Mouse (Mus musculus): ENCODE results near the gene Osr1. TPM values are rescaled to one million over a fixed set of nuclear protein-coding genes. Genes with fewer than 3 reads are reported as not detected.

Gene Osr1
- total RNA-seq (2015), result not detected in 2 replicates
- total RNA-seq (2017), result not detected in 2 replicates

- ATAC-seq (ENCODE audit: poor library complexity, severe bottlenecking), result 0 out of 2 replicates have a peak, but pooled peaks have one; percentile 43
Measured at GRCm38 (mm10) chr12:9569971-9570370, at the start of gene Osr1. Gene Osr1 (plus strand): TSS chr12:9570116.

DNA sequence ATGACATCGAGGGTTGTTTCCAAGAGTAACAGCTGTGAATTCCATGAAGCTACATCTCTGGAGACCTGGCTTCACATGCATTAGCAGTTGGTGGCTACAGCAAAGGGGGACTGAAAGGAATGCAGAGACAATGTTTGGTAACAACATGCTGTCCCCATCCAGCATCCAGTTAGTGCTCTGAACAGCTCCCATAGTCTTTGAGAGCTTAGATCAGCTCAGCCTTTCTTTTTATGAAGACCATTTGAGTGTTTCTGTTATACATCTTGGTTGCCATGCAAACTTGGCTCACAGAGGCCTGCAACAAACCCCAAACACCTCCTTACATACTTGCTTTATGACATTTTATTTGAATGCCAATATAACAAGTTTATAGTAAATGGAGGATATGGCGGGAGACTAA lies 19.6 kb upstream of the Osr1 start:
- no peak for ATAC-seq (ENCODE audit: poor library complexity, severe bottlenecking)

DNA sequence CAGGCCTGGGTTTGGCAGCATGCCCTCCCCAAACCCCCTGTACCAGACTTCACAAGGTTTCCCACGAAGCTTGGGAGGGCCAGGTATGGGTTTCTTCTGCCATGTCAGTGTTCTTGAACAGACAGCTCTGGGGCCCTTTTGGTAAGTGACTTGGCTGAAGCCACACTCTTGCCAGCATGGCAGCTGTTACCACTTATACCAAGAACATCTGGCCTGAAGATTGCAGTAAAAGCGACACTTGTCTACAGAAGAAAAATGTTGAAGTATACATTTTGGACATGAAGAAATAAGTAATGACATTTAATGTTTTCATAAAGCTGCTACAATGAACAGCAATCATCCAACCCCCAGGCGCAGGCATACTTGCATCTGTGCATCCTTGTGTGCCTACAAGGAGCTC lies 5.0 kb upstream of the Osr1 start:
- no peak for ATAC-seq (ENCODE audit: poor library complexity, severe bottlenecking)

GRCm38 (mm10) chr12:9570496-9570995 lies 630 bp downstream of the Osr1 start:
- no peak for ATAC-seq (ENCODE audit: poor library complexity, severe bottlenecking)

DNA sequence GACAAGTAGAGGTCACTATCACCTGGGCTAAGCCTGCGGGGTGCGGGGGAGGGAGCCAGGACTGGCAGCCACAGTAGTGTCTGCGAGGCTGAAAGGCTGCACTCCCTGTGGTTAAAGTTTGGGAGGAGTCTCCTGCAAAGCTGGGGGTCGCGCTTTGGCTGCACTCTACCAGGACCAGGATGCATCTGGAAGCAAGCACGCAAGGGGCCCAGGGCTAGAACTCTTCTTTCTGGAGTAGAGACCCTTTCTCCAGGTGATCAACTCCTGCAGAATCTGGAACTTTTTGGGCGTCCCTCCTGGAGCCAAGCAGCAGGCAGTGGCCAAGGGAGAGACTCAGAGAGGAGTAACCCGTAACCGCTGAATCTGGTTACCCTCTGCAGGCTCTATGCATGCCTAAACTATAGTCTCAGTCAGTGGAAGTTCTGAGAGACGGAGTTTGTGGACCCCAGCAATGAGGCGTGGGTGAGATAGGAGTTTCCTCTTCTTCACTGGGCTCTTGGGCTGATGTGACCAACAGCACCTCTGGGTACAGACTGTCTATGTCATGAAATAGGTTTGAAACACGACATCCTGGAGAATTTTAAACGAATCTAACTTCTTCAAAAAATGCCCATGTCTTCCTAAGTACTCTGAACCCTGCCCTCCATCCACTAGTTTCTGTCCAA lies 1.5 kb downstream of the Osr1 start:
- ATAC-seq (ENCODE audit: poor library complexity, severe bottlenecking), result no peak

- ATAC-seq (ENCODE audit: poor library complexity, severe bottlenecking), result no peak
Measured at GRCm38 (mm10) chr12:9572022-9572421, 2.1 kb downstream of the Osr1 start.

GRCm38 (mm10) chr12:9573682-9574081 lies 3.8 kb downstream of the Osr1 start:
- no peak for ATAC-seq (ENCODE audit: poor library complexity, severe bottlenecking)

DNA sequence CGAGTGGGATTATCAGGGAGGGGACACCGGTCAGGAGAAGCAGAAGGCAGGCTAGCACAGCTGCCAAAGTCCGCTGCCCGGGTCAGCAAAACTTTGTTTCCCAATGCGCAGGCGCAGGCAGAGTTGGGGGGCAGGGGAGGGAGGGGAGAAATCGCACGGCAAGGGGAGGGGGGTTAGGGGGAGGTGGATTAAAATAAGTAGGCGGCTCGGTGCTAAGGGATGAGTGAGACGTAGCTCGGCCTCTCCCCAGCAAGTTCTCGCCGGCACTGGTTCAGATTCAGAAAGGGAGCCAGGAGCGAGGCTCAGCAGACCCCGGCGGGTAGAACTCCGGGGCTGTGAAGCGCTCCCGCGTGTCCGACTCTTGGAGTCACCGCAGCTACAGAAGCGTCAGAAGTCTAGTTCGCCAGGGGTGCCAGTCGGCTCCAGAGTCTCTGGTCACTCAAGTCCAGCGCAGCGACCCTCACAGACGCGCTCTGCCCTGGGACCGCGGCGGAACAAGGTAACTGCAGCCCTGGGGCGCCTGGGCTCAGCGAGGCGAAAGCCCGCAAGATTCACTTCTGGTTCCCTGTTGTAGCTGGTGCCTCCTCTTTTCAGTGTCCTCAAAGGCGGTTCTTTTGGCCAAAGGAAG lies 4.4 kb downstream of the Osr1 start:
- no peak for ATAC-seq (ENCODE audit: poor library complexity, severe bottlenecking)

DNA sequence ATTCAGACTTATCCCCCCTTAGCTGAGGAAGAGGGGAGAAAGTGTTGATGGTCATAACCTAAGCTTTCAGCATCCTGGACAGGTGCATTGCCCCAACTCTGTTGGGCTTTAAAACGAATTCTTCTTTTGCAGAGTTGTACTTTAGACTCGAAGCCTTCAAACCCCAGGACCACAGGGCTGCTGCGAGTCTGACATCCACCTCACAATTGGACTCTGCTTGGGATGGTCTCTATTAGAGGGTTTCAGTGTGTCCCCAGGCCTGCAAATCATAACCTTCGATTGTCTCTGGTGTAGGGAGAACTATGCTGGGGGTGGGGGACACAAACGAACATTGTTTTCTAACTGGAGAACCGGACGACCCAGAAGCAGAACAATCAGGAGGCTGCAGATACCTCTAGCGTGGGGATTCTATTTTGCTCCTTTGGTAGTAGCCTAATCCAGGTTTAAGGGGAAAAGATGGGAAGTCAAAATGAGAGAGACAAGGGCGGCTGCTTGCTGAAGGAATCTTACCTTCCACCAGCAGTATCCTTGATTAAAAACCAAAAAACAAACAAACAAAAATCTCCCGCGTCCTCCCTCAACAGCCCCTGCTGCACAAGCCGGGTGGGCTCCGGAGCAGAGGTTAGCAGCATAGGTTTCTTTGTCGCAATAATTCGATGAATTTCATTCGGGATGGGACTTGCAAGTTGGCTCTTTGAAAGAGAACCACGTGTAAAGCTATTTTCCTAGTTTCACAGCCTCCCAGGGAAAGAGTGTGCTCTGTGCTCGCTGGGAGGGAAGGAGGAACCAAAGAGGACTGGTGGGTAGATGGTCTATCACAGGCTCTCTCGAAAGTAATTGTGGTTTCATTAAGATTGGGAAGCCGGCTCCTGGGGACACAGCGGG lies 5.5 kb downstream of the Osr1 start:
- ATAC-seq (ENCODE audit: poor library complexity, severe bottlenecking), result no peak

DNA sequence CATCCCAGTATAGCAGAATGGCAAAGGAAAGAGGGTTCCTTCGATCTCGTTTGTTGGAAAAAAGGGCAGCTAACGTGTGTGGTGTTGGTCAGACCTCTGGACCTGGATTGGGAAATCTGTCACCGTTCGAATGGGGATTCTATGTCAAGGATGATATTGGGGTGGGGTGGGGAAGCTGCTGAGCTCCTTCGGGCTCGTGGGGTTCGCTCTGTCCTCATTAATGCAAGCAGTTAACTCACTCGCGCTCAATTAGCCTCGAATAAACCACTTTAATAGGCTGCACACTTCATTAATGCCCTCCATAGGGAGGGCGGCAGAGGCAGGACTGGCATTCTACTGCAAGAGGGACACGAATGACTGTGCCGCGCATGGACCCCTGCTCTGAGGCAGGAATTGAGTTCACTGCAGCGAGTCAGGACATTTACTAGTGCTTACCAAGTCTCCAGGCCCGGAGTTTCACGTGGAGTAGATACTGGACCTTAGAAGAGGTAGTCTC lies 6.2 kb downstream of the Osr1 start:
- ATAC-seq (ENCODE audit: poor library complexity, severe bottlenecking), result no peak

GRCm38 (mm10) chr12:9577610-9578009 lies 7.7 kb downstream of the Osr1 start:
- no peak for ATAC-seq (ENCODE audit: poor library complexity, severe bottlenecking)

DNA sequence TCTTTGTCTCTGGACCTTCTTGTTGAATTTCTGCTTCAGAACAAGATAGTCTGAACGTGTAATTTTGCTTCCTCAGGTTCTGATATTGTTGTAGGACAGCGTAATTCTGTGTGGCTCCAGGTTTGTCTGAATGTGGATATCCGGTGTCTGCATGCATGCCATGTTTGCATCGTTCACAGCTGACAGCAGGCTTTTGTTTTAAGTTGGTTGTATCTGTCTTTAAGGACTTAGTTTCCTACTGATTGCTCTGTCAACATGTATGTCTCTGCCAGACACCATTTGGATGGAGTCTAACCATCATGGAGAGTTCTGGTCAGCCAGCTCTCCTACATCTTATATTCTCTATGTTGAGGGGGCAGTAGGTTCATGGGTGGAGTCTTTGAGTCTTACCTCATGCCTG lies 8.7 kb downstream of the Osr1 start:
- ATAC-seq (ENCODE audit: poor library complexity, severe bottlenecking), result no peak

- no peak for ATAC-seq (ENCODE audit: poor library complexity, severe bottlenecking)
Measured at GRCm38 (mm10) chr12:9579301-9580030, 9.6 kb downstream of the Osr1 start.

DNA sequence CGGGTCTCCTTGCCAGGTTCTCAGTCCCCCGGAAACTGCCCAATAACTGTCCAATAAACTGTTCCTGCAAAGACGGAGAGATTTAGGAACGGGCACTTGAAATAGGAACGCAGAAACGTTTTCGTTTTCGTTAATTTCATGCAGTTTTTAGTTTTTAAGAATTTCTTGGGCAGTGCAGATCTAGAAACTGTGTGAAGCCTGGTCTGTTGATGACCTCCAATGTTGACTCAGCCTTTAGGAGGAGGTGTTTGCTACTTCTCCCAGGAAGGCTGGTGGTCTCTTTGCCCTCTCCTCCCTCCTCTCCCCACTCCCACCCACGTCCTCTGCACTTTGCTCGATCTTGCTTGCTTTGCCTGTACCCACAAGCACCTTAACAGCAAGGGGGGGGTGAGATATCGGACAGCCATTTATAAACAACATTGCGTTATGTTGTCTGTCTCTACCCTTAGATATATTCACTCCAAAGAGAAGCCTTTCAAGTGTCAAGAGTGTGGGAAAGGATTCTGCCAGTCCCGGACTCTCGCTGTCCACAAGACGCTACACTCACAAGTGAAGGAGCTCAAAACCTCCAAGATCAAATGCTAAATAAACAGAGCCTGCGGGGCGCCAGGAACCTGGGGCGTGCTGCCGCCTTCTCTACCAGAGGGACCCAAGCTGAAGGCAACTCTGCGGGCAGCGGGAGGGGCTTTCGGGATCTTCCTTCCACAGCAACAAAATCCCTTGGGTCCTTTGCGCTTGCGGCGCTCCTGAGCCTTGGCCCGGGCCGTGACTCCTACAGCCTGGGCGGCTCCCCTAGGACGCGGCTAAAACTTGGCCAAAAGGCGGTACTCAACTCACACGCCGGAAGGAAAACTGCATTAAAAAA lies 10.4 kb downstream of the Osr1 start:
- ATAC-seq (ENCODE audit: poor library complexity, severe bottlenecking), result no peak

GRCm38 (mm10) chr12:9581011-9581410 lies 11.1 kb downstream of the Osr1 start:
- ATAC-seq (ENCODE audit: poor library complexity, severe bottlenecking), result no peak

DNA sequence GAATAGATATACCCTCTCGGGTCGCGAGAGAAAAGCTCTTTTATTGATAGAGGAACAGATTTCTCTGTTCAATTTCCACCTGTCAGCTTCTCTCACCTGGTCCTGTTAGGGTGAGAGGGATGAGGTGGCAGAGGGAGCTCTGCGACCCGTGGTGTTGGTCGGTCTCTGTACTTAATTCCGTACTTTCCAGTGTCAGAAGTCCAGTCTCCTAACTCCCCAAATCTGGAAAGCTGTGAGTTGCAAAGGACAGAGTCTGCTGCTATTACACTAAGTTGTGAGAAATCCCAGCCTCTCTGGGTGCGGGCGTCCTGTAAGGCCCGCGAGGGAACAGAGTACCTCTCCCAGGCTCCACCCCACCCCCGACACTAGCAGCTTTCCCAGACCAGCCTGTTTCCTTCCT lies 11.6 kb downstream of the Osr1 start:
- no peak for ATAC-seq (ENCODE audit: poor library complexity, severe bottlenecking)

GRCm38 (mm10) chr12:9582248-9582995 lies 12.5 kb downstream of the Osr1 start:
- ATAC-seq (ENCODE audit: poor library complexity, severe bottlenecking), result no peak

DNA sequence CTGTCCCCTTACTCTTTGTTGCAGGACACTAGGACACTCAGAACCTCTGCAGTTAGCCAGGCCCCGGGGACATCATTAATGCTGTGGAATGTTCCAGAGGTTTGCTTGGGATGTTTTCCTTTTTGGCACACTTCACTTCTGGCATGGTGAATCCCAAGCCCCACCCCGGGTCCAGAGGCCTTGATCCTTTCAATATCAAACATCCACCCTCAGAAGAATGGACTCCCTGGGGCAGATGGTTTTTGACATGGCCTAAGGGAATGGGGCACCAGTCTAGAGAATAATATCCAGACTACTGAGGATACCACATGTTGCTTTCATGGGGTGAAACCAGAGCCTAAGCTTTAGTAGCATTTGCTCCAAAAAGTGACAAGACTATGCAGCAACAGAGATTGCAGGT lies 13.5 kb downstream of the Osr1 start:
- no peak for ATAC-seq (ENCODE audit: poor library complexity, severe bottlenecking)

Measured in megakaryocyte, adult 5-6 weeks (primary cell).